Mouse (Mus musculus) intestine, postnatal 0 days (tissue): Measurements from ENCODE around the gene Arl1. TPM values are rescaled to one million over a fixed set of nuclear protein-coding genes. Genes with fewer than 3 reads are reported as not detected.
"Not testable (repeated sequence)": the region's sequence is repeated elsewhere in the genome, so short reads cannot be mapped to it uniquely, and the experiment has no call there.

Source experiments
- ATAC-seq: fragments of 200-750 bp; cut with Nextera tagmentation; 2 replicates; pipeline ENCODE4 v1.8.0; 2017; ENCODE audit warnings: mild to moderate bottlenecking, moderate TSS enrichment, moderate library complexity
- H3K27ac ChIP-seq: fragments of 300-500 bp; sonication (generic); 2 replicates; pipeline ENCODE4 v1.5.1; 2014; ENCODE audit warnings: mild to moderate bottlenecking, low read depth, low read length, moderate library complexity
- H3K27me3 ChIP-seq: fragments of 300-500 bp; sonication (generic); replicated peaks from 2 replicates; pipeline ENCODE4 v1.6.1; 2014; ENCODE audit warnings: low read length, mixed read lengths; ENCODE audit not compliant: control insufficient read depth, insufficient read depth
- H3K36me3 ChIP-seq: fragments of 300-500 bp; sonication (generic); 2 replicates; pipeline ENCODE4 v1.6.1; 2014; ENCODE audit warnings: mild to moderate bottlenecking, moderate library complexity; ENCODE audit not compliant: control insufficient read depth, insufficient read depth
- H3K4me1 ChIP-seq: fragments of 300-500 bp; sonication (generic); replicated peaks from 2 replicates; pipeline ENCODE4 v1.6.1; 2014; ENCODE audit warnings: antibody characterized with exemption, low read length, mixed read lengths; ENCODE audit not compliant: control insufficient read depth, insufficient read depth
- H3K4me2 ChIP-seq: fragments of 300-500 bp; sonication (generic); replicated peaks from 2 replicates; pipeline ENCODE4 v1.6.1; 2014; ENCODE audit warnings: low read depth, mild to moderate bottlenecking, moderate library complexity
- H3K4me3 ChIP-seq: fragments of 300-500 bp; sonication (generic); 2 replicates; pipeline ENCODE4 v1.5.1; 2014; ENCODE audit warnings: low read depth, low read length
- H3K9ac ChIP-seq: fragments of 300-500 bp; sonication (generic); 2 replicates; pipeline ENCODE4 v1.6.1; 2014; ENCODE audit warnings: mild to moderate bottlenecking, low read depth, low read length
- H3K9me3 ChIP-seq: fragments of 300-500 bp; sonication (generic); 2 replicates; pipeline ENCODE4 v1.6.1; 2016; ENCODE audit warnings: mixed run types; ENCODE audit not compliant: control insufficient read depth
- CTCF ChIP-seq: sonication (generic); IDR thresholded peaks from 2 replicates; pipeline ENCODE4 v1.5.1; 2016; ENCODE audit warnings: low read depth, mild to moderate bottlenecking, control low read depth, antibody characterized with exemption, moderate library complexity
- WGBS: fragments of 180-500 bp; shearing (Covaris S2); extraction: QIAGEN DNeasy Blood & Tissue Kit; methylation state at CpG from one replicate; pipeline ENCODE4 v1.1.7; 2014; 5-methylcytosine and 5-hydroxymethylcytosine counted together
- polyA plus RNA-seq: library from polyadenylated mRNA; unstranded; fragments of >200 nt; fragmentation: Nextera tagmentation; extraction: Ambion mirVana; gene quantifications from 2 replicates; pipeline ENCODE4 v1.2.1, GENCODE M21; 2015

Arl1 gene
- polyA plus RNA-seq, 1 experiment from 2014 or later, result 163 TPM

GRCm38 (mm10) chr10:88740781-88741180 lies 10.1 kb downstream of the Arl1 start:
- Histone ChIP-seq H3K27ac (no peak overlapping the region), H3K9ac (no peak overlapping the region), H3K36me3 (peaks cover 52% of the 10 kb centered on the region), H3K9me3 (no peaks in the 10 kb centered on the region), H3K27me3 (no peaks in the 10 kb centered on the region), H3K4me3 (no peak overlapping the region), H3K4me2 (no peak overlapping the region), H3K4me1 (no peaks in the 10 kb centered on the region)
- no peak for ATAC-seq
- WGBS, result 80% methylated on average over 5 of the region's 5 CpGs
- no peak for TF ChIP-seq CTCF

DNA sequence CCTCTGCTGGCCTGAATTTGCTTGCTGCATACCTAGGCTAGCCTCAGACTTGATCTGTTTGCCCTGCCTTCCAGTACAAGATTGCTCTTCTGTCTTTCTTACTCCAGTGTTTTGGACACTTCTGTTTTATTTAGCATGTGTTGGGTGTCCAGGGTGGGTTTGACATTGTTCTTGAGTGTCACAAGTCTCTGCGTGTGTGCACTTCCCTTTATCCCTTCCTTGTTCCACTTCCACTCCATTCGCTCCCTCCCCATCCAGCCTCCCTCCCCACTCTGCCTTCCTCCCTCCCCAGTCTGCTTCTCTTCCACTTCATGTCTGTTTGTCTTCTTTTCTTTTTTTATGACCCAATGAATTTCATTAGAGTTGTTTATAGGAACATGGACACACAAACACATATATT lies 10.8 kb downstream of the Arl1 start:
- TF ChIP-seq CTCF, result no peak
- 84% methylated on average over 2 of the region's 2 CpGs for WGBS
- peaks cover 51% of the 10 kb centered on the region for H3K36me3 ChIP-seq
- H3K27ac ChIP-seq, result no peak overlapping the region
- H3K9me3 ChIP-seq, result no peaks in the 10 kb centered on the region
- H3K4me3 ChIP-seq, result no peak overlapping the region
- no peaks in the 10 kb centered on the region for H3K4me1 ChIP-seq
- no peak for ATAC-seq
- H3K9ac ChIP-seq, result no peak overlapping the region
- no peaks in the 10 kb centered on the region for H3K27me3 ChIP-seq
- no peak overlapping the region for H3K4me2 ChIP-seq

- 93% methylated on average over 13 of the region's 13 CpGs for WGBS
- Histone ChIP-seq H3K36me3 (peaks cover 66% of the 10 kb centered on the region), H3K27me3 (no peaks in the 10 kb centered on the region), H3K4me3 (no peak overlapping the region), H3K4me2 (no peak overlapping the region), H3K9me3 (no peaks in the 10 kb centered on the region), H3K27ac (no peak overlapping the region), H3K9ac (no peak overlapping the region), H3K4me1 (no peaks in the 10 kb centered on the region)
- no peak for ATAC-seq
- no peak for TF ChIP-seq CTCF
Measured at GRCm38 (mm10) chr10:88761524-88762212, 31.0 kb downstream of the Arl1 start.

DNA sequence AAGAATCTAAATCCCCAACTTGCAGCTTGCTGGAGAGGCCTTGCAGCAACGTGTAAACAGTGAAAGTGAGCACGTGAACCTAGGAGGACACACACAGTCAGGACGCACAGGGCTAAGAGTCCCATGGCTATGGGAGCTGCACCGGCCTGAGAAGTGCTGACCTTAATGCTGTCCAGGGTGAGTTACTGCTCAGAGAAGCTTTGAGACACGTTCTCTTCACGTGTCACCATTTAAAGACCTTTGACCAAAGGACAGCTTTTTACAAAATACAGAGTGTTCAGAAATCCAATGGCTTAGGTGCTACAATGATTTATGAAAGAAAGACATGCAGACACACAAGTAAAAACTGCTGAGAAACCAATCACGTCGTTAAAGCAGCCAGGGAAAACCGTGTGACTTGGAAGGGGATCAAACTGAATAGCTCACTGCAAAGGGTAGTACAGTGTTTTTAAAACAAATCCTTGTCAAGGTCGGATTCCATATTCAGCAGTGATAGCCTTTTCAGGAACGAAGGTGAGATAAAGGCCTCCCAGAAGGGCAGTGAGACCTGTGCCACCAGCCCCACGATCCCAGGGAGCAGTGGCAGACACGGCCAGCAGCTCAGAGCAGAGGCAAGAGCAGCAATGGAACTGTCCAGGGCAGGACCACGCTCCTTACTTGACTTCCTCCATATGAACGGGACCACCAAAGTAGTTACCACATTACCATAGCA lies 34.9 kb downstream of the Arl1 start:
- no peak for ATAC-seq
- H3K36me3 ChIP-seq, result peaks cover 79% of the 10 kb centered on the region

DNA sequence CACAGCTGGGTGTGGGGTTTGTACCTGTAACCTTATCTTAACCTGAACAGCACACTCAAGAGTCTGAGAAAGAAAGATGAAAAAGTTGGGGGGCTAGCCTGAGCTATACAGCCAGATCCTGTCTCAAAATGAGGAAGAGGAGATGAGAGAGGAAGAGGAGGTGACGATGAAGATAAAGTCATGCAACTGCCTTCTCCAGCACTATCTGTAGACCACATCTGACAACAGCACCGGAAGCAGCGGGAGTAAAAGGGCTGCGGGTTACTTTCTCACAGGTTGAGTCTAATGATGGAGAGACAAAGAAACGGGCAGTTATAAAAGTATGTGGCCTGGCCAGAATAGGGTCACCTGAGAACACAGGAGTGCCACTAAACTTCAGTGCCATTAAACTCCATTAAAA lies 38.3 kb downstream of the Arl1 start:
- Histone ChIP-seq H3K36me3 (peaks cover 71% of the 10 kb centered on the region), H3K4me2 (no peak overlapping the region), H3K4me1 (no peaks in the 10 kb centered on the region), H3K4me3 (no peak overlapping the region), H3K9ac (no peak overlapping the region), H3K27me3 (no peaks in the 10 kb centered on the region), H3K9me3 (no peaks in the 10 kb centered on the region), H3K27ac (no peak overlapping the region)
- WGBS, result 92% methylated on average over 5 of the region's 5 CpGs
- ATAC-seq, result no peak
- TF ChIP-seq CTCF, result no peak

More for the DNA sequence above, 34.9 kb downstream of the Arl1 start:
- TF ChIP-seq CTCF, result no peak
- no peak overlapping the region for H3K4me3 ChIP-seq
- no peaks in the 10 kb centered on the region for H3K27me3 ChIP-seq
- H3K27ac ChIP-seq, result no peak overlapping the region
- no peak overlapping the region for H3K4me2 ChIP-seq
- H3K4me1 ChIP-seq, result no peaks in the 10 kb centered on the region
- no peak overlapping the region for H3K9ac ChIP-seq
- 84% methylated on average over 15 of the region's 15 CpGs for WGBS
- H3K9me3 ChIP-seq, result no peaks in the 10 kb centered on the region

GRCm38 (mm10) chr10:88769676-88770075 lies 39.0 kb downstream of the Arl1 start:
- no peaks in the 10 kb centered on the region for H3K9me3 ChIP-seq
- H3K27ac ChIP-seq, result no peak overlapping the region
- H3K4me3 ChIP-seq, result no peak overlapping the region
- no peaks in the 10 kb centered on the region for H3K27me3 ChIP-seq
- H3K4me1 ChIP-seq, result no peaks in the 10 kb centered on the region
- peaks cover 72% of the 10 kb centered on the region for H3K36me3 ChIP-seq
- ATAC-seq, result no peak
- WGBS, result 98% methylated on average over 7 of the region's 7 CpGs
- no peak overlapping the region for H3K4me2 ChIP-seq
- no peak for TF ChIP-seq CTCF
- no peak overlapping the region for H3K9ac ChIP-seq

- not testable (repeated sequence) for H3K27me3 ChIP-seq, ATAC-seq, H3K4me1 ChIP-seq, H3K9me3 ChIP-seq, H3K4me3 ChIP-seq, H3K27ac ChIP-seq, H3K9ac ChIP-seq, H3K4me2 ChIP-seq
- 86% methylated on average over 5 of the region's 5 CpGs for WGBS
- peaks cover 56% of the 10 kb centered on the region; the same call in 1 of the 2 replicates for H3K36me3 ChIP-seq
Measured at GRCm38 (mm10) chr10:88772965-88773364, 42.3 kb downstream of the Arl1 start.
